Mouse (Mus musculus) testis, adult 2 months (tissue): ENCODE measurements around the gene Slc24a3.

Source experiments
- CTCF ChIP-seq: fragments of 200-500 bp; IDR thresholded peaks from 2 replicates; pipeline ENCODE4 v1.5.1; 2012; ENCODE audit warnings: low read depth, mild to moderate bottlenecking, inconsistent platforms, low read length, moderate library complexity; ENCODE audit not compliant: control insufficient read depth, insufficient read depth, insufficient replicate concordance
- POLR2A ChIP-seq: fragments of 200-500 bp; IDR thresholded peaks from 2 replicates; pipeline ENCODE4 v1.6.1; 2012; ENCODE audit warnings: low read depth, mild to moderate bottlenecking, inconsistent platforms, low read length, moderate library complexity; ENCODE audit not compliant: control insufficient read depth

DNA sequence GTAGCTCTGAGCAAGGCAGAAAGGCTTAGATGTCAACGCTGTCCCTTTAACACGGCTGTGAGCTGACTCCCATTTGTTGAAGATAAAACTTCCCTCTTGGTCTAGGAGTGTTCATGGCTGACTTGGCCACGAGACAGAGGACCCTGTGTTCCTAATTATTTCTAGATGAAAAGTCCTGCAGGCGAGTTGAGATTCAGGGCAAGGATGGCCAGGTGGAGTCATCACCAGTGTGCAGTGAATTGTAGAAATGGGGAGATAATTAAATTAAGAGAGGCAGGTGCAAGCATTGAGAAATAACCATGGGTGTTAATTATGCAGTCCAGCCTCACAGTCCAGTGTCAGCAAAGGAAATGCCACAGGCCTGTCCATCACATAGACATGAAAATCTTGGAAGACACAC, 158.3 kb downstream of the Slc24a3 start:
- no peak for TF ChIP-seq CTCF
- TF ChIP-seq POLR2A: no peak
